Mouse (Mus musculus) ES-Bruce4 (cell line): ENCODE data around the gene Gp1ba. TPM values are rescaled to one million over a fixed set of nuclear protein-coding genes. Genes with fewer than 3 reads are reported as not detected.

ENCODE experiments used
- H3K27ac ChIP-seq: 2 replicates; pipeline ENCODE4 v1.5.1; 2012; ENCODE audit warnings: low read length, inconsistent platforms; ENCODE audit not compliant: insufficient read depth
- H3K27me3 ChIP-seq: 2 replicates; pipeline ENCODE4 v1.6.1; 2012; ENCODE audit warnings: mild to moderate bottlenecking, low read length, inconsistent platforms; ENCODE audit not compliant: control insufficient read depth, poor library complexity, insufficient read depth, severe bottlenecking
- H3K36me3 ChIP-seq: 2 replicates; pipeline ENCODE4 v1.6.1; 2012; ENCODE audit warnings: inconsistent platforms, mild to moderate bottlenecking, low read length, moderate library complexity; ENCODE audit not compliant: control insufficient read depth, poor library complexity, insufficient read depth, severe bottlenecking
- H3K4me1 ChIP-seq: one replicate; pipeline ENCODE4 v1.8.1; 2011; ENCODE audit warnings: low read length; ENCODE audit not compliant: control insufficient read depth, insufficient read depth
- H3K4me3 ChIP-seq: 2 replicates; pipeline ENCODE4 v1.5.1; 2011; ENCODE audit warnings: low read depth, mild to moderate bottlenecking, low read length
- H3K9ac ChIP-seq: 2 replicates; pipeline ENCODE4 v1.6.1; 2012; ENCODE audit warnings: low read depth, mild to moderate bottlenecking, inconsistent platforms; ENCODE audit not compliant: poor library complexity, severe bottlenecking
- H3K9me3 ChIP-seq: replicated peaks from 2 replicates; pipeline ENCODE4 v1.6.1; 2012; ENCODE audit warnings: mild to moderate bottlenecking, low read length, inconsistent platforms; ENCODE audit not compliant: control insufficient read depth, poor library complexity, insufficient read depth, severe bottlenecking
- CTCF ChIP-seq: IDR thresholded peaks from one replicate; pipeline ENCODE4 v1.8.1; 2011; ENCODE audit warnings: low read depth, low read length
- EP300 ChIP-seq: IDR thresholded peaks from 2 replicates; pipeline ENCODE4 v1.6.1; 2011; ENCODE audit warnings: low read depth, low read length; ENCODE audit not compliant: insufficient read depth
- POLR2A ChIP-seq: IDR thresholded peaks from one replicate; pipeline ENCODE4 v1.8.1; 2011; ENCODE audit warnings: low read length; ENCODE audit not compliant: insufficient read depth
- polyA plus RNA-seq: library from polyadenylated mRNA; stranded (reverse); fragments of >200 nt; gene quantifications from 2 replicates; pipeline ENCODE4 v1.2.4, GENCODE M21; 2011; ENCODE audit warnings: low read depth; ENCODE audit not compliant: missing spikeins, insufficient read depth, insufficient read length

The Gp1ba gene
- polyA plus RNA-seq, 1 experiment, result not detected

DNA sequence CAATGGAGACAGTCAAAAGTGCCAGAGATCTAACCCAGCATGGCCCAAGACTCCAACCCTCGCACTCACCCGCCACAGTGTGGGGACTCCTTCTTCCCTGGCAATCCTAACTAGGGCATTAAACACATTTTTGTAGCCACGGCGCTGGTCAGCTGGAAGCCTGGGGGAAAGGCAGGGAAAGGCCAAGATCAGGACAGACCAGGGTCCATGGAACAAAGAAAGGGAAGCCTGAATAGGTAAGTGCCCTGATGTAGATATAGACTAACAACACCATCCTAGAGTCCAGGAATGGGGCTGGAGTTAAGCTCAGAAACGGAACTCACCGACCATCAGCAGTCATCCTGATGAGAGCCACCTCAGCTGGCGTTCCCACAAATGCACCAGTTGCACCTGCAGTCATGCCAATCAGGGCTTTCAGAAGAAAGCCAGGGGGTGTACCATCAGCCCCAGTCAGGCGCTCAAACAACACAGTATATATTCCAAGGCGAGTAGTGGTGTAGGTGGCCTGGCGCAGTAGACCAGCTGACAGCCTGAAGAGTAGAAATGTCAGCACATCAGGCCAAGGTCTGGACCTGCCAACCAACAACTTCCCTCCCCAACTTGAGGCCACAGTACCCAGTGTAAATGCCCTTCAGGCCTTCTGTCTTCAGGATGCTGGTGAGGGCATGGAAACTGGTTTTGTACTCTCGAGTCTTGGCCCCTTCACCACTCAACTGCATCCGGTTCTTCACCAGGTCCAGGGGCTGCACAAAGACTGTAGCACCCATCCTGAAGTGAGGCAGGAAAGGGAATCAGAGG lies 6.7 kb downstream of the Gp1ba start:
- H3K27ac ChIP-seq, result no peak overlapping the region
- TF ChIP-seq EP300, result no peak
- TF ChIP-seq POLR2A, result no peak
- no peak for TF ChIP-seq CTCF

GRCm38 (mm10) chr11:70646259-70646555 lies 7.3 kb downstream of the Gp1ba start:
- TF ChIP-seq POLR2A (no peak), CTCF (no peak), EP300 (no peak)
- Histone ChIP-seq H3K27me3 (no peaks in the 10 kb centered on the region), H3K9ac (peak overlapping the region; percentile 84), H3K36me3 (peaks cover 36% of the 10 kb centered on the region), H3K27ac (peak overlapping the region; percentile 36), H3K9me3 (no peaks in the 10 kb centered on the region), H3K4me1 (peaks cover 2% of the 10 kb centered on the region), H3K4me3 (peak overlapping the region; percentile 85)

More for the DNA sequence above, 6.7 kb downstream of the Gp1ba start:
- Histone ChIP-seq H3K4me3 (peak overlapping the region; percentile 85), H3K9me3 (no peaks in the 10 kb centered on the region), H3K27me3 (no peaks in the 10 kb centered on the region), H3K4me1 (peaks cover 2% of the 10 kb centered on the region), H3K36me3 (peaks cover 30% of the 10 kb centered on the region), H3K9ac (peak overlapping the region; percentile 84)

DNA sequence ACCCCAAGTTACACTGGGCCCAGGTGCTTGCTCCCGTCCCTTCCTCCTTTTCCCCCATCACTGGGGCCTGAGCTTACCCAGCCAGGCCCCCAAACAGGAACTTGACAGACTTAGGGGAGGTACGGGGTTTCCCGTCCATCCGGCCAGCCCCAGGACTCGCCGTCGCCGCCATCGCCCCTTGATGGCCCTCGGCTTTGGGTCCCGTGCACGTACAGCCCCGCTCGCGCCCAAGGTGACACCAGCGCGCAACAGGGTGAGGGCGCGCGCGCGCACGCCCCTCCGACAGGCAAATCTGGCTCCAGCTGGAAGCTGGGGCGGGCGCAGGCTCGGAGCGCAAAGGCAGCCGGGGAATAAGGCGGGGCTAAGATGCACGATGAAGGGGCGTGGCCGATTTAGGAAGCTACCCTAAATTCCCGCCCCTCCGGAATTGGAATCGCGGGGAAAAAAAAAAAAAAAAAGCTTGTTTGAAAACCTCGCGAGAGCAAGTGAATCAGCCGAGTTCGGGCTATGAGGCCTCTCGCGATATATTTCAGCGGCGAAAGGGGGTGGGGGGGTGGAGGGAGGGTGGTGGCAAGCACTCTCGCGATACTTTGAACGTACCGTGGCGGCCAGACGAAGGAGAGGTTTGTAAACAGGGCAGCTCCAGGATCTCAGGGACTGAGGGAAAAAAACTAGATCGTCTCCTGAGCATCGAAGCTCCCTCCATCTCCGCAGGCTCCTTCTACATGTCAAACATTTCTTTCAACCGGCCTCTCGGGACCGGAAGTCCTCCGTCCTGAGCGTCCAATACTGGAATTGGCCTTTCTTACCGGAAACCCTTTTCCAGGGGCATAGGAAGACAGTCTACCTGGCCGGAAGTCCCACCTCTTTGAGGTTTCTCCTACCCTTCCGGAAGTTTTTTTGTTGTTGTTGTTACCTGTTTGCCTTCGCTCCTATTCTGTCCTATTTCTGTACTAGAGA lies 8.0 kb downstream of the Gp1ba start, which contains the start of the genes Rnf167 and Slc25a11:
Gene Rnf167 (plus strand): TSS at position 545 of the 960 bp plus-strand sequence.
Gene Slc25a11 (minus strand): TSS at position 789 of the 960 bp plus-strand sequence.
- Histone ChIP-seq H3K4me1 (peaks cover 2% of the 10 kb centered on the region), H3K9me3 (no peaks in the 10 kb centered on the region), H3K4me3 (peak within 1 kb of the TSS; percentile 93), H3K9ac (peak within 1 kb of the TSS; percentile 88), H3K36me3 (peaks cover 44% of the 10 kb centered on the region), H3K27ac (peak within 1 kb of the TSS; percentile 78), H3K27me3 (no peaks in the 10 kb centered on the region)
- TF ChIP-seq CTCF (no peak), EP300 (0 out of 2 replicates have a peak, but pooled peaks have one; percentile 25), POLR2A (peak; percentile 77)

- H3K9ac ChIP-seq, result peak overlapping the region; percentile 88
- TF ChIP-seq EP300, result no peak
- TF ChIP-seq POLR2A, result no peak
- no peak for TF ChIP-seq CTCF
- peak overlapping the region; percentile 93 for H3K4me3 ChIP-seq
- H3K36me3 ChIP-seq, result peaks cover 53% of the 10 kb centered on the region
- peaks cover 2% of the 10 kb centered on the region for H3K4me1 ChIP-seq
- H3K27ac ChIP-seq, result peak overlapping the region; percentile 78
- no peaks in the 10 kb centered on the region for H3K9me3 ChIP-seq
- no peaks in the 10 kb centered on the region for H3K27me3 ChIP-seq
Observed at GRCm38 (mm10) chr11:70647716-70648420, 8.9 kb downstream of the Gp1ba start.

DNA sequence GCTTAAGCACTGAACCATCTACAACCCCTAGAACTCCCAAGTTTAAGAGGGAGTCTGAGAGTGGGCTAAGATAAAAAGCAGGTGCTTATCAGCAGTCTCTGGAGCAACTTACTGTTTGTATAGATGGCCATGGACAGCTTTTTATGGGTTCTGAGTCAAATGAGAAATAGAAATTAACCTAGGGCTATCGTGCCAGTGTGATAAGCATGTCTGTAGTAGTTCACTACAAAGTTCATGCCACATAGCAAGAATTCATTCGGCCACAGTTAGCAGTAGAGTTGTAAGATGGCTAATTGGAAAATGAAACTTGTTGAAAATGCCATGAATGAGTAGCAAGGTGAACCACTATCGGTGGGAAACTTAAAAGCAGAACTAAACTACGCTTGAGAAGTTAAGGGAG lies 9.6 kb downstream of the Gp1ba start:
- no peaks in the 10 kb centered on the region for H3K27me3 ChIP-seq
- no peak overlapping the region for H3K4me3 ChIP-seq
- no peak overlapping the region for H3K27ac ChIP-seq
- H3K9me3 ChIP-seq, result no peaks in the 10 kb centered on the region
- TF ChIP-seq EP300 (no peak), POLR2A (no peak), CTCF (no peak)
- H3K36me3 ChIP-seq, result peaks cover 54% of the 10 kb centered on the region
- peaks cover 2% of the 10 kb centered on the region for H3K4me1 ChIP-seq
- H3K9ac ChIP-seq, result peak overlapping the region; percentile 88; the same call in 1 of the 2 replicates
